Mouse (Mus musculus) stomach, postnatal 0 days (tissue): ENCODE measurements around the gene C2cd5.

Experiments used
- CTCF ChIP-seq: IDR thresholded peaks from 2 replicates; pipeline ENCODE4 v1.5.1; 2016; ENCODE audit warnings: antibody characterized with exemption, low read depth, mild to moderate bottlenecking, moderate library complexity
- EP300 ChIP-seq: optimal IDR thresholded peaks from 2 replicates; pipeline ENCODE3; 2016; ENCODE audit warnings: antibody characterized with exemption

DNA sequence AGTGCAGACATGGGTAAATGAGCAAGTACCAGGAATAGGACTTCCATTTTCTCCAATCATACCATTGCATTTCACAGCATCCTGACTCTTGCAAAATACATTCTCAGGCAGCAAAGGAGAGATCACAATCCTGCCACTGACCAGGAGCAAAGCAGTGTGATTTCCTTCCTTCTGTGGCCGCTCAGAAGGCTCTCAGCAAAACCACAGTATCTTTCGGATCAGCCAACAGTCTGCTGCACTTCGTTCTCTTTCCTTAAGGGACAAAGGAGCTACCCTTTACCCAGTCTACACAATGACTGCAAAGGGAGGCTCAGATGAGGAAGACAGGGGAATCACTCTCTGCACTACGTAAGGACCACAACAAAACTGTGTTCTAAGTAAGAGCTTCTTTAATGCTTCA lies 12.6 kb downstream of the C2cd5 start:
- TF ChIP-seq CTCF (no peak), EP300 (no peak)
